Mouse (Mus musculus) adrenal gland, postnatal 10 days (tissue): ENCODE data around the gene Mroh3. TPM values are rescaled to one million over a fixed set of nuclear protein-coding genes. Genes with fewer than 3 reads are reported as not detected.

ENCODE experiments used
- DNase-seq: peaks from one replicate; pipeline ENCODE4 v3.0.0; 2021; ENCODE audit warnings: mixed read lengths
- long read RNA-seq, 2 experiments: library from polyadenylated mRNA; stranded (forward); transcript quantifications; one replicate each; pipeline ENCODE4 v2.0.0; 2021
- total RNA-seq, 2 experiments: library from RNA; stranded (reverse); gene quantifications; 2 replicates each; pipeline ENCODE4 v1.2.3; 2021

The Mroh3 gene
- total RNA-seq: not detected
- long read RNA-seq, experiment 1: 0 reads
- long read RNA-seq, experiment 2: 0 reads

DNA sequence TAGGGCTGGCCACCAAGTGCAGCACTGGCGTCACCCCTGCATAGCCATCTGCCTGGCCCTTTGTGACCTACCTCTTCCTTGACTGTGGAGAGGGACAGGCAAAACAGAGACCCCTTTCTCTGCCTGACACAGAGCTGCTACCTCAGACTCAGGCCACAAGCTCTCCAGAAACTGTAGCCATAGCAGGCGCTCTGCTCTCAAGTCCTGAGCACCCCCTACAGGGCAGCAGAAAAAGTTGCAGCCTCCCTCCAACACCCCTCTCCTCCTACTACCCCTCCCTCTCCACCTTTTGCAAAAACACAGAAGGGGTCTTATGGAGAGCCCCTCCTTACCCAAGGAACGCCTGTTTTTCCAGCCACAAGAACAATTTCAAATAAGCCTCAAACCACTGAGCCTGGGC, at the start of gene Mroh3:
Mroh3 (minus strand) TSS at position 26 of the 400 bp plus-strand sequence.
- no peak for DNase-seq

DNA sequence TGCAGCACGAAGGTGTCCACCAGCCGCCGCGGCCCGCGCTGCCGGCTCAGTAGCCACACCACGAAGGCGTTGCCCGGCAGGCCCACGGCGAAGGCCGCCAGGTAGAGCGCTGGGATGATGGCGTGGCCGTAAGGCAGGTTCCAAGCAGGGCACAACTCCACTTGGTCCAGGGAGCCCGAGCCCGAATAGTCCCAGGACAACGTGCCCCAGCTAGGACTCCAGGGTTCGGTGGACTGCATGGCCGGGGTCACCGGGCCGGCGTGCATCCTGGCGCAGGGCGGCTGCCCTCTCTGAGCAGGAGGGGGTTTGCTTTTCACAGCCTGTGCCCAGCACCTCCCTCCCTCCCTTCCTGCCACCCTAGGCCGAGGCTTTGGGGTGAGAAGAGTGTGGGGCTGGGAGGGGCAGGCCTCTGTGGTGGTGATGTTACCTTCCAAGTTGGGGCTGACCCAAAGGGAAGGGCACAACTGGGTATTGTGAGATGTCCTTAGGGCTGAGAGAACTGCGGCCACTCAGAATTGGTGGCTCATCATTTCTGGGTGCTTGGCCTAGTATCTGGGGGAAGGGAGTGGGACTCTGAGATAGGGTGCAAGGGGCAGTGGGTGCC, 48.1 kb upstream of the Mroh3 start, which contains the start of gene Gpr25:
Gpr25 (minus strand) TSS at position 239 of the 604 bp plus-strand sequence.
- no peak for DNase-seq

DNA sequence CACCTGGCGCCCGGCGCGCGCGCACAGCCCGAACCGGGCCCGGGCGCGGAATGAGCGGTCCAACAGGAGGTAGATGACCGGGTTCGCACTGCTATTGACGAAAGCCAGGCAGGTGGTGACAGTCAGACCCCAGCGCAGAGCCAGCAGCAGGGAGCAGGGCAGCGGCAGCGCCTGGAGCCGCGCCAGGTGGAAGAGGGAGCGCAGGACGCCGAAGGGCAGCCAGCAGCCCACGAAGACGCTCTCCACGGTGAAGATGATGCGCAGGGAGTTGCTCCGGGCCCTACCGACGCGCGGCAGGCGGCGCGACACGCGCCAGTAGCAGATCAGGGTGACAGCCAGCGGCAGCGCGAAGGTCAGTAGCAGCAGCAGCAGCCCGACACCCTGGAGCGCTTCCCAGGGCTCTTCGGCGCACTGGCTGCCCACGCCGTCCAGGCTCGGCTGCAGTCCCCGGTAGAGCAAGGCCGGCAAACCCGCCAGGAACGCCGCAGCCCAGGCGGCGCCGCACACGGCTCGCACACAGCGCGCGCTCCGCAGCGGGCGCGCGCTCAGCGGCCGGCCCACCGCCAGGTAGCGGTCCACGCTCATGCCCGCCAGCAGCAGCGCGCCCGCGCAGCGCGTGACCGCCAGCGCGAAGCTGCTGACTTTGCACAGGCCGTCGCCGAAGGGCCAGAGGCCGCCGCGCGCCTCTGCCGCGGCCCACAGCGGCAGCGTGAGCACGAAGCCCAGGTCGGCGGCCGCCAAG, 47.4 kb upstream of the Mroh3 start:
- peak; percentile 70 for DNase-seq

DNA sequence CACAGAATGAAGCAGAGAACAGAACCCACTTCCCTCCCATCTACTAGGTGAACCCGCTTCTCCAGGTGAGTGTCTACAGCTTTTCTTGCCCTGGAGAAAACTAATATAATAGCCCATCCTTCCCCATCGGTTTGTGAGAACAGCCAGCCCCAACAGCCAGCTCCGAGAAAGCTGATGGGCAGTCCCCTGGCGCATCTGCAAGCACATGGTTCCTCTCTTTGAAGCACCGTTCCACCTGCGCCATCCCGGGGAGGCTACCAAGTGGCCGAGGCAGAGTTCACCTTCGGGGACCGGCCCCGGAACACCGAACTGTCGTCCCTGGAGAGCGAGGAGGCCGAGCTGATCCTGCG, 46.9 kb upstream of the Mroh3 start:
- no peak for DNase-seq

DNA sequence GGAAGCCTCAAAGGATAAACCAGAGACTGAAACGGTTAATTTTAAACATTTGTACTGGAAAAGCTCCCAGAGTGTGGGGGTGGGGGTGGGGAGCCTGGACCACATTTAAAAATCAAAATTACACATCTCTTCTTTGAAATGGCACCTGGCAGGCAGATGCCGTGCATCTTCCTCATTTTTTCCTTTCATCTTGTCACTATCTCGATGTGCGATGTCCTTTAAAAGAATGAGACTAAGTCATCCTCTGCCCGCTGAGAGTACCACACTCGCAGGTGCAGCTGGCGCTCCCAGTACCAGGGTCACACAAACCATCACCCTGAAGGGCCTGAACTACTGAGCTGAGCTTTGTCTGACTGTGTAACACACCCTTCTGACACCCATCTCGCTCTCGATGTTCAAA, 45.9 kb upstream of the Mroh3 start:
- no peak for DNase-seq

DNA sequence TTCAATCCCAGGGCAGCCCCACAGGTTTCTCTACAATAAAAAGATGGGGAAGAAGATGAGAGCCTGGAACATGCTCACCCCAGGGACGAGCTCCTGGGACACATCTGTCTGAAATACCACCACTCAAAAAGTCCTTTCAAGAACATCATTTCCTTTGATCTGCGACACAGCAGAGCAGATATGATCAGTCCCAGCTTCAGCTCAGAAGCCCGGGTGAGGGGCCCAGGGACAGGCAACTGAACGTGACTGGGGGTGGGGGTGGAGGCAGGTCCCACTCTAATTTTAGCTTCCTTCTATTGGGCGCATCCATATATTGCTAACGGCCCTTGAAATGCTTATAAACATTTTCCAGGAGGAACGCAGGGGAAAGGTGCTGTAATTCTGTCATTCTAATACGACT, 43.0 kb upstream of the Mroh3 start:
- no peak for DNase-seq

DNA sequence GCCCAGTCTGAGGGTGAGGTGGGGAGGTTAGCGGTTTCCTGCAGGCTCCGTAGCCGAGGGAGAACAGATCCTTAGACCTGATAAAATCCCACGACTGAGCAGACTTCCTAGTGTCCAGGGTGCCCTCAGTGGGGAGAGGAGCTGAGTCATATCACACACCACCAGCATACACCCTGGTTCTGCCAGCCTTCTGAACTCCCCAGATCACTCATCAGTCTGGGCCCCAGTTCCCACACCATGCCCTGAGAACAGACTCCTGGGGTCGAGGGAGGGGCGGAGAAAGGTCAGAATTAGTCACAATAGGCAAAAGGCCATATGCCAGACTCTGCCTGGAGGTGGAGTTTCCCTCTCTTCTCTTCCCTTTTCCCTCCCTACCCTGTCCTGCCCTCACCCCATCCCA, 42.5 kb upstream of the Mroh3 start:
- DNase-seq: no peak

DNA sequence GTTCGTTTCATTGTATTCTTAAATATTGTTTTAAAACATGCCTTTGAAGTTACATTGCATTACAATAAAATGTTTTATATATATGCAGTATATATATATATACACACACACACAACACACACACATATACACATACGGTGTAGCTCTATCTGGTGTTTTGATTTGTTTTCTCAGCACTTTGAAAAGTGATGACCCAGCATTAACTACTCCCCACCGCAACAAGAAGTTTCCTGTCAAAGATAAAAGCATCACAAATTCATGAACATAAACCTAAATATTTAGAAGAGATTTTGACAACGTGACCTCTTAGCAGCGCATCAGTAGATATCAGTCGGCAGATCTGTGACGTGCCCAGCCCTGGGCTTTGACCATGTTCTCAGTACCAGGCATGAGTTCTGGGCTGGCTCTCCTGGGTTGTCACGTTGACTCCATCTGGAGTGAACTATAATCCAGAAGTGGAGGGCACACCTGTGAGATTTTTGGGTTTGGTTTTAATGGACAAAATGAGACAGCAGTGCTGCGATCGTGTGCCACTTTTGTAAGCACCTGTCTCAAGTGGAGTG, 42.0 kb upstream of the Mroh3 start:
- no peak for DNase-seq

DNA sequence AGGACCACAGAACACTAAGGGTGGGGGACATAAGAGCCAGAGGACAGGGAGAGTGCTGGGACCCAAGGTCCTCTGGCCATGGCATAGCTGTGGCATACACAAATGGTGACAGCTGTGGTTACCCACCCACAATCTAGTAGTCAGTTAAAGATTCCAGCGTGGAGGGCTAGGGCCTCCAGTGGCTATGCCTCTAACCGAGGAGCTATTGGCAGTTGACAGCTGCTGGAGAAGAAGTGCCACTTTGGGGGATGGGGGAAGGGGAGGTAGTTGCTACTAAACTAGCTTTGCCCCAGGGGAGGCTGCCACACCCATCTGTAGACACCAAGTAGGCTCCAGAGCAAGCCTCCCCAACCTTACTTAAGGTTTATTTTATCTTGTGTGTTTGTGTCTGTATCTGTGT, 40.8 kb upstream of the Mroh3 start:
- DNase-seq: no peak

DNA sequence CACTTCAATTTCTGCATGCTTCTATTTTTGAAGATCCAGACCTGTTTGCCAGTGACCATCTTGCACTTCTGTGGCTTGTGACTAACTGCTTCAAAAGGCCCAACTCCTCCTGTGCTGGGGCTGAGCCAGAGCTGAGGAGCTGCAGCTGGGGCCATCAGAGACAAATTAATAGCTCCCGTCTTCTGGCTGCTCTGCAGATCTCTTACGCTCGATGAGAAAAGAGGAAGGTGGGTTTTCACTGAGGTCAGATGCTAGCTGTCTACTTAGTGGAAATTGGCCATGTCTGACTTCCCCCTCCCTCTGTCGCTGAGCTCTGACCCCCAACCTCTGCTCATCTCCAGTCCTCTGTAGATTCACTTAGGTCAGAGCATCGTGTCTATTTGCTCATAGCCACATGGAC, 37.0 kb upstream of the Mroh3 start:
- no peak for DNase-seq

DNA sequence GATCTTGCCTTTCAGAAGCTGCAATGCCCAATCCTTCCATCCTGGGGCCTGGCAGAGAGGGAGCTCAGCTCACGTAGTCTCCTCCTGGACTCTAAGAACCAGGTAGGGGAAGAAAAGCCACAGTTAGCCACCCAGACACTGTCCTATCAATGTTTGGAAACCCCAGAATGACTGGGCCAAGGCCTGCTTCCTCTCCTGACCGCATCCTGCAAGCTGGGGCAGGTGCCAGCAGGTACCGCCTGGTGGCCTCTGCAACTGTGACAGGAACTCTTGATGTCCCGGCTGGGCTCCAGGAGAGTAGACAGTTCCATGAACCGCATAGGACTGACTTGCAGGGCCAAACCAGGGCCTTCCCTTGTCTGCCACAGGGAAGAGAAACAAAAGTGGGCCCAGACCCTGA, 34.8 kb upstream of the Mroh3 start:
- DNase-seq: no peak

DNA sequence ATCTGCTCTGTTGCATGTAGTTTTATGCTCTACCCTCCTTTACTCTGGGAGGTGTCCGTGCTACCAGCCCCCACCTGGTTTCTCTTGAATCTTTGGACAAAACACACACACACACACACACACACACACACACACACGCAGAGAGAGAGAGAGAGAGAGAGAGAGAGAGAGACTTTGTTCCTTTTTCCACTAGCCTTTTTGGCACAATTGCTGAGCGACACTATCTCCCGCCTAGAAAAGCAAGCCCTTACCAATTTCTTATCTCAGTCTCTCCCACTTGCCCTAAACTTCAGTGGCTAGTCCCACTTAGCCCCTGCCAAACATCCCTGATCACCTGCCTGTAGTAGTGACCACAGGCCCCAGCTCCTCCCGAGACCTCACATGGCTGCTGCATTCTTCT, 31.8 kb upstream of the Mroh3 start:
- no peak for DNase-seq

DNA sequence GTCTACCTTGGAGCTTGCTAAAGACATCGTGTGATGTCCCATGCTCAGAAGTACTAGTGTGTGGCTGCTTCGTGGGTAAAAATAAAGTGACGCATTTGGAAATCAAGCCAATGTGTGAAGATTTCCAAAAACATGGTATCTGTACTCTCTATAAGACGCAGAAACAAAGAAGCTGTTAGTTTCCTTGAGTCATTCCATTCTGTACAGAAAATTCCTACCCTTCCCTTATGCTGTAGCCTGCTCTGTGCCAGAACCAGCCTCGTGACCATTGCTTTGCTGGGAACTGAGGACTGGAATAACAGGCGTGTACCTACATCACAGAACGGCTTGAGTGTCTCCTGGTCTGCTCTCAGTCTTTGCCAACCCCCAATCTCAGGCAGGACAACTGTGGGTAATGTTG, 29.2 kb upstream of the Mroh3 start:
- no peak for DNase-seq

DNA sequence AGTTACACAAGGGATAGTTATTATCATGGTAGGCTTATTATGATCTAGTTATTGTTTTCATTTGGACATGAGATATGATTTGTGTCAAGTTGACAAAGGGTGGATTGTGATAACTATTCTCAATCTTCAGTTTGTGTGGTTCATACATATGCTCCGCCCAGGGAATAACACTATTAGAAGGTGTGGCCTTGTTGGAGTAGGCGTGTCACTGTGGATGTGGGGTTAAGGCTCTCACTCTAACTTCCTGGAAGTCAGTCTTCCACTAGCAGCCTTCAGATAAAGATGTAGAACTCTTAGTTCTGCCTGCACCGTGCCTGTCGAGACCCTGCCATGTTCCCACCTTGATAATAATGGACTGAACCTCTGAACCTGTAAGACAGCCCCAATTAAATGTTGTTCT, 25.9 kb upstream of the Mroh3 start:
- no peak for DNase-seq

DNA sequence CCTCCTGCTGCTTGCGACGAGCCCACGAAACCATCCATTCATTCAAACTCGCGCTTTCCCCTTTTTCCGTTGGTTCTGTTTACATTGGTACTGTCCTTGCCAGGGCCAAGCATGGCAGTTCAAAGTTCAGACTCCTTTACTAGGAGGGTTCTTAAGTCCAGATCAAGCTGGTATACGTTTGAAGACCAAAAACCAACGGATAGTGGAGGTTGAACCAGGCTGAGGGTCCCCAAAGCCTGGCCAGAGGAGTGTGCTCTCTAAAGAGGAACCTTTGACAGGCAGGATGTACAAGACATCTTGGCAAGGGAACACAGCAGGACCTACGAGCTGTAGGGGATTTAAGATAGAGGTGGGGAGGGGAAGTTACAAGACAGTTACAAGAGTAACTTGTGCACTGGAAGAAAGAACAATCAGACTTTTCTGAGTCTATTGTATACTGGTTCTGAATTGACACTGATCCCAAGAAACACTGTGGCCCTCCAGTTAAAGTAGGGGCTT, 22.0 kb upstream of the Mroh3 start:
- DNase-seq: no peak

DNA sequence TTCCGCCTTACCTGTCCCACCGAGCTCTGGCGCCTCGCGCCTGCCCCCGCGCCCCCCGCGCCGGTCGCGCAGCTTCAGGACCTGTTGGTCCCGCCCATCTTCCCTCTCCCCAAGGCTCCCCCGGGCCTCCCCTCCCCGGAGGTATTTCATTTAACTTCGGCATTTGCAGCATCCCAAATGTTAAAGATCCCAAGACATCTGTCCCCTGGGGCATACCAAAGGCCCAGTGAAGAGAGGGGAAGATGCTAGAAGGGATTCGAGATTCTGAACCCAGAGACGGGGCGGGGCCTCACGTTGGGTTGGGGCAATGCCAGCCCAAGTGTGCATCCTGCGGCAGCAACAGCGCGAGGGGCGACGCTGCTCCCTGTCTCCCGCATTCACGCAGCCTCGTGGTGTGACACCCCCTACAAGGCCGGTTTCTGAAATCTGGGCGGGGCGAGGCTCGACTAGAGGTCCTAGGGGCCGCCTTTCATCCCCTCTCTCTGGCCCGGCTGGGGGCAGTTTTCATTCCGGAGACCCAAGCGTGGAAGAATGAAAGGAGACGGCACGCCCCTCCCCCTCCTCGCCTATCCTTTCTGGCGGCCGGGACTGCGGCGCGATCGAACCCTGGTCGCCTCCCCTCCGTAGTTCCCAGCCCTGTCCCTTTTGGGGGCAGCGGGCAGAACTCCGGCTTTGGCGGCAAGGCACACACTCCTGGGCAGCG, 21.4 kb upstream of the Mroh3 start, which contains the start of gene Inava:
Inava (minus strand) TSS at position 373 of the 703 bp plus-strand sequence.
- DNase-seq: peak; percentile 33

DNA sequence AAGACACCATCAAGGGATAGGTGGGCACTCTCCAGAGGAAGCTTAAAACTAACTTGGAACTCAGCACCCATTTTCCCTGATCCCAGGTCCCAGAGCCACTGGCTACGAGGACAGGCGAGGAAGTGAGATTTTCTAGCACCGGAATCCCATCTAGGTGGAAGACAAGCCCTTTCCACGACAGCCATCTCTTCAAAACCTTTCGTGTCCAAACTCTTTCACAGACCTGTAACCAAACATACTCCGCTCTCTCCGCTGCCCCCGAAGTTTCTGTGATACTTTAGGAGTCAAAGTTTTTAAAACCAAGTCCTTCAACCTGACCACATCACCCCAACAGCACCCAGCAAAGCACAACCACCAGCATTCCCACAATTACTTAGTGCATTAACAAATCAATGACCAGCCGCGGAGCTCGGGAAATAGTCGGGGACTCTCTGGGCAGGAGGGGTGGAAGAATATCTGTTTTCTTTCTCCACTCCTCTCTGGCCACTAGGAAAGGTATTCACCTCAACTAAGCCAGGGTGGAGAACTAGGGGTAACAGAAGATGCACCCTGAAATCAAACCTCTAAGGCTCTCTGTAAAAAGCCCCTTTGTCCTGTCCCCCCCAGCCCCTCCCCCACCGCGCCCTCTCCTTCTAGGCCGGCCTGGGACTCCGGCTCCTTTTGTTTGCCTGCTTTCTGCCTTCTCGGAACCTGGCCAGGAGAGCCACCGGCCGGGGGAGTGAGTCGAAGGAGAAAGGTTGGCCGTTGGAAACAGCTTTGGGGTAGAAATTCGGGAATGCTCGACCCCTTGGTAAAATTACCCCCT, 20.6 kb upstream of the Mroh3 start:
- no peak for DNase-seq

DNA sequence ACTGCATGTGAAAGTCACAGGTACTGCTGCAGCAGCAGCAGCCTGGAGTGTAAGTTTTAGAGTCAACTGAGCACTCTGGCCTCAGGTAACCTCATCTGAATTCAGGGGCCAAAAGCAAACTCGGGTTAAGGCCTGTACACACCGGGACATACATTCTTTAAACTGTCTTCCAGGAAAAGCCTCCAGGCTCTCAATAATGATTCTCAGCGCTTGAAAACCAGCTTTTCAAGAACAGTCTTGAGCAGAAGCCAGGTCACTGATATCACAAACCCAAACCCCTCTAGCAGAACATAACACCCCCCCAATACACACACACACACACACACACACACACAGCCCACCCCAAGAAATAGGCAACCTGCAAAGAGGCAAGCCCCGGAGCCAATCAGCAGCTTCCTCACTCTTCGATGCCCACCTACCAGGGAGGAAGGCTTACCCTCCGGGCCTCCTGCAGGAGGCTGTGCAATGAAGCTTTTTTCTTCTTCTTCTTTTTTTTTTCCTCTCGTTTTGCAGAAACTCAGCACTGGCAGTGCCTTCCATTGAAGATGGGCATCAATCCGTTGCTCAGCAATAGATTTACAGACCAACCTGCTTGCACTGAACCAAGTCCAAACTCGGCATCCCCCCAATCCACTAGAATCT, 19.8 kb upstream of the Mroh3 start:
- DNase-seq: no peak

DNA sequence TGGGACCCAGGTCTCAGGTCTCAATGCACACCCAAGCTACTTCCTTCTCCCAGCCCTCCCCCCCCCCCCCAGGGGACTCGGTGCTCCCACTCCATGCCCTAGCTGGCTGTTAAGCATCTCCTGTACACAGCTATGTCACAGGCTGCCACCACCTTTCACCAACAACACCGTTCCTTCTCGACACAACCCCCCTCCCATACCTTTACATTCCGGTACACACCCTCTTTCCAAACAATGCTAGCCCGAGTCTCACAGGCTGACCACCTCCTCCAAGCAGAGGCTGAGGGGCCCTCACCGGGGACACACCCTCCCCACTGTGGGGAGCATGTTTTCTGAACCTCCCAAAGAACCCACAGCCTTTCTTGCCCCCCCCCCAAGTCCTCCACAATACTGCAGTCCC, 19.0 kb upstream of the Mroh3 start:
- DNase-seq: no peak

DNA sequence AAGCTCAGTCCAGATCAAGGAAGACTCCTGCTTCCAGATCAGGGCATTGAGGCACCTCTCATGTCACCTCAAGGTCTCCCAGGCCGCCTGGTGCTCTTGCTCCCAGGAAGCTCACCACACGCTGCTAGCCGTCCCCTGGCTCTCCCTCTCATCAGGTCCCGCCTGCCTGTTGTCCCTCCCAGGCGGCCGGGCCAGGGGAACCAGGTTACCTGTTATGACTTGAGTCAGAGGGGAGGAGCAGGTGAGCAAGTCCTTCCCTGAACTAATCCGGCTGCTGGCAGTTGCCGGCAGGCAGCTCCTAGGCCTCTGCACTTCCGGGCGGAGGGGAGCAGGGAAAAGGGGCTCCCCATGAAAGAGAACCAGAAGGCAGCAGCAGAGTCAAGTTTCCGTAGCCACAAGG, 17.6 kb upstream of the Mroh3 start:
- no peak for DNase-seq

DNA sequence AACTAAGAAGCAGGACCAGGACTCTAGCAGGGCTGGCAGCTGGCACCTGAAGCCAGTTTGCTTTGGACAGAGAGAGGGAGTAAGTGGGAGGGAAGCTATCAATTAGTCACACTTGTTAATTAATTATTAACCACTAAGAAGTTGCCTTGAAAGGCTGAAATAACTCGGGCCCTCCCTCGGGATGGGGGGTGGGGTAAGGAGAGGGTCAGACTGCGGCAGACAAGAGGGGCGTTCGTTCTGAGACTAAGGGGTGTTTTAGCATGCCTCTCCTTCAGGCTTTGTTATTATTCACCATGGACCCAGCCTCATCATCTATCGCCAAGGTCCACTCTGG, 16.4 kb upstream of the Mroh3 start:
- DNase-seq: no peak
